Mouse (Mus musculus) layer of hippocampus, adult 6 months (tissue): ENCODE data around the gene Snx17. TPM values are rescaled to one million over a fixed set of nuclear protein-coding genes. Genes with fewer than 3 reads are reported as not detected.

Experiments
- long read RNA-seq, 2 experiments: library from polyadenylated mRNA; unstranded; transcript quantifications; one replicate each; pipeline ENCODE4 v2.0.0; 2019 to 2020
- polyA plus RNA-seq: library from polyadenylated mRNA; unstranded; fragments of <200 nt; fragmentation: Nextera tagmentation; gene quantifications from 2 replicates; pipeline ENCODE4 v1.2.3, GENCODE M21; 2021

Snx17 gene
- polyA plus RNA-seq = 112 and 117 TPM in 2 replicates
- long read RNA-seq, experiment 1, transcript Snx17-201 (15 exons, 2,018 nt) = major isoform, 244 of 277 reads
- long read RNA-seq, experiment 1, partial matches to known transcripts = 20 of 277 reads
- long read RNA-seq, experiment 1, other reads (novel, unspliced or antisense) = 13 of 277 reads
- long read RNA-seq, experiment 2, transcript Snx17-201 (15 exons, 2,018 nt) = major isoform, 815 of 888 reads
- long read RNA-seq, experiment 2, partial matches to known transcripts = 21 of 888 reads
- long read RNA-seq, experiment 2, other reads (novel, unspliced or antisense) = 48 of 888 reads

GRCm38 (mm10) chr5:31192939-31193630, at the start of gene Snx17, which contains the start of gene Eif2b4:
Gene Snx17 (plus strand): TSS chr5:31193227.
Gene Eif2b4 (minus strand): TSS chr5:31193430.

DNA sequence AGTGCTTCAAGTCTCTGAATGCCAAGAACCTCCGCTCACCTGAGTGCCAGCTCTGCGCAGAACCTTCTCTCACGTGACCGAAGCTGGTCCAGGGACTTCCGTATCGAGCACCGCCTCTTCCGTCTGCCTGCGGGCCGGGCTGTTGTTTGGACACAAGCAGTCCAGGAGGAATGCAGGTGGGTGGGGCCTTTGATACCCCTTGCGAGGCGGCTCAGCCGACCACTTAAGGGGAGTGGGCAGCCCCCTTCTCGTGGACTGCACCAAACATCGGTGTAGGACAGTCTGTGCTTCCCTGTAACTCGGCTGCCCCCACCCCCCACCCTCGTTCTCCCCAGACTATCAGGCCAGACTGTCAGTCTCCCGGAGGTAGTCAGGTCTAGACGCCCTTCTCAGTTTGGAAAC, 38.9 kb upstream of the Snx17 start, which contains the start of gene Mpv17:
TSS of gene Mpv17 (minus strand) at position 100 of the 402 bp plus-strand sequence.

DNA sequence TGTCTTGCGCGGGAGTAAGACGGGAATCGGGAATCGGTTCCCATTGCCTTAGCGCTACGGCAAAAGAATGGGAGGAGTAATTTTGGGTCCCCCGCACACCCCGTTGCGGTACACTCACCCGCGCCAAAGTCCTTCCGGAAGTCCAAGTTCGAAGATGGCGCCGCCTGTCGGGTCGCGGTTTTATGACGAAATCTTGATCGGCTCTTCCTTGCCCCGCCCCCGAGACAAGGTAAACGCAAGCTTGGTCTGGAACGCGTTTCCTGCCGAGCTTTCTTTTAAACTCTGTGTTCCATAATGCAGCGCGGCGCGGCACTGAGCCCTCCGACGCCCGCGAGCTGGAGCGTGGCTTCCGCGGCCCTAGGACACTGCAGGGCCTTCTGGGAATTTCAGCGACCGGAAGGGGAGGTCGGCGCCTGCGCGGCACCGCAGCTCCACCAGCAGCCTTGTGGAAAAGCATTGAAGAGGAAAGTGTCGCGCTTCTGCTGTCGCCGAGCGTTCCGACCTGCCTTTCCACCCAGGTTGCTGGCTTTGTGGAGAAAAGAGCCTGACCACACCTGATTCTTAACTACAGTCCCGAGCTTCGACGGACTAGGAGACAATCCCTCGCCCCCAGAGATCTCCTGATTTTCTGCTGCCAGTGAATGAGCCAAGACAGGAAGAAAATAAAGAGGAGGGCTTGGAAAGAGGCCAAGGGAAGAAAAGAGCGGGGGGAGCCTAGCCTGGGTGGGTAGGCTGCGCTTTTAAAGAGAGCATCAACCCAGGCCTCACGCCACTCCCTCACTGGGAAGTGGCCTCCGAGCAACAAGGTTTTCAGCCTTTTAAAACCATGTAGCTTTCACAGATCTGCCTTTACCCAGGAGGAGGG, 13.0 kb upstream of the Snx17 start, which contains the start of the genes Gm29609 and Gtf3c2:
TSS of gene Gm29609 (minus strand) at position 146 of the 865 bp plus-strand sequence.
TSS of gene Gtf3c2 (minus strand) at position 379 of the 865 bp plus-strand sequence.

GRCm38 (mm10) chr5:31201742-31202590, 8.9 kb downstream of the Snx17 start, which contains the start of gene Zfp513:
Gene Zfp513 (minus strand): TSS chr5:31202303.

GRCm38 (mm10) chr5:31220448-31221303, 27.6 kb downstream of the Snx17 start, which contains the start of gene Ppm1g:
Gene Ppm1g (minus strand): TSS chr5:31220687.

DNA sequence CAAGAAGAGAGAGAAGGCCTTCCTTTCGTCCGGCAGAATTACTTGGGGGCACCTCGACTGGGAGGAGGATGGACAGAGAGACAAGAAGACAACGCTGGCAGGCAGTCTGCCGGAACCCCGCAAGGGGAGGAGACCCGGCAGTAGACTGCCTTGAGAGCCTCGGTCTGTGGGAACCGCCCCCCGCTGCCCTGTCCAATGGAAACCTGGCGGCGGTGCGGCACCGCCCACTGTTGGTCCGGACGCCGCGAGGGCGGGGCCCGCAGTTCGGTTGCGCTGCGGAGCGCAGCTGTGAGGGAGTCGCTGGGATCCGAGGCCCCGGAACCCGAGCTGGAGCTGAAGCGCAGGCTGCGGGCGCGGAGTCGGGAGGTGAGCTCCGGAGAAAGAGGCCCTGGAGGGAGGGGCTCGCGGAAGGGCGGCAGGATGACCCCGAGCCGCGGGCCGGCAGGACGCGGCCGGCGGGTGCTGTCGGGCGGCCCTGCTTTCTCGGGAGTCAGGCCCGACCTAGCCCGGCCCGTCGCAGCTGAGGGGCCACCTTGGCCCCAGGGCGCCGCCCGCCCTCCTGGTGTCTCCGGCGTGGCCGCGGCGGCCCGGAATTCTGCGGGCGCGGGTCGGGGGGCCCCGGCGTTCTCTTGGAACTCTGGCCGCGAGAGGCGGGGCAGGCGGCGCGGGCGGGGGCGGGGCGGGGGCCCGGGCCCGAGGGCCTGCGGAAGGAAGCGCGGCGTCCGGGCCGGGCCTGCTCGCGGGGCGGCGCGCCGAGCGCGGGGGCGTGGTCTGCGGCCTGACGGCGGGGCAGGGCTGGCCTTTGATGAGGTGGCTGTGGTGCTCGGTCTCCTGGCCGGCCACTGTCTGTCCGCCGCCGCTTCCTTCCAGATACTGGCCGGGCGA, 47.9 kb downstream of the Snx17 start, which contains the start of the genes Nrbp1 and Gm9970:
TSS of gene Nrbp1 (plus strand) at position 228 of the 885 bp plus-strand sequence.
TSS of gene Gm9970 (minus strand) at position 596 of the 885 bp plus-strand sequence.

Other genes starting within 250 kb of the Snx17 start
- 8.1 and 10.3 TPM in 2 replicates for gene Cgref1, start 247.6 kb upstream of the Snx17 start, polyA plus RNA-seq
- gene Preb, start 232.9 kb upstream of the Snx17 start, polyA plus RNA-seq = 50.1 and 55.9 TPM in 2 replicates
- 0.06 TPM in 2 replicates for gene Tcf23, start 224.6 kb upstream of the Snx17 start, polyA plus RNA-seq
- gene Atraid, start 144.9 kb upstream of the Snx17 start, polyA plus RNA-seq = 231 and 258 TPM in 2 replicates
- gene Slc5a6, start 144.3 kb upstream of the Snx17 start, polyA plus RNA-seq = 9.8 and 12.6 TPM in 2 replicates
- 2.9 and 3.1 TPM in 2 replicates for gene Cad, start 138.4 kb upstream of the Snx17 start, polyA plus RNA-seq
- gene Dnajc5g, start 86.9 kb upstream of the Snx17 start, polyA plus RNA-seq = not detected in 2 replicates
- 88.3 and 99.3 TPM in 2 replicates for gene Slc30a3, start 85.0 kb upstream of the Snx17 start, polyA plus RNA-seq
- gene Trim54, start 76.5 kb upstream of the Snx17 start, polyA plus RNA-seq = 0.15 and 0.33 TPM in 2 replicates
- not detected in 2 replicates for gene Ucn, start 54.4 kb upstream of the Snx17 start, polyA plus RNA-seq
- gene Mpv17, start 39.0 kb upstream of the Snx17 start, polyA plus RNA-seq = 139 and 146 TPM in 2 replicates
- 0.70 and 2.9 TPM in 2 replicates for gene Gm29609, start 13.3 kb upstream of the Snx17 start, polyA plus RNA-seq
- gene Gtf3c2, start 13.1 kb upstream of the Snx17 start, polyA plus RNA-seq = 12.4 and 12.7 TPM in 2 replicates
- 31.6 and 46.9 TPM in 2 replicates for gene Eif2b4, start 203 bp downstream of the Snx17 start, polyA plus RNA-seq
- 1.6 and 1.9 TPM in 2 replicates for gene Zfp513, start 9.1 kb downstream of the Snx17 start, polyA plus RNA-seq
- 79.7 and 95.6 TPM in 2 replicates for gene Ppm1g, start 27.5 kb downstream of the Snx17 start, polyA plus RNA-seq
- 75.4 and 80.3 TPM in 2 replicates for gene Nrbp1, start 47.6 kb downstream of the Snx17 start, polyA plus RNA-seq
- gene Gm9970, start 48.0 kb downstream of the Snx17 start, polyA plus RNA-seq = not detected in 2 replicates
- 0.77 and 2.4 TPM in 2 replicates for gene Krtcap3, start 58.5 kb downstream of the Snx17 start, polyA plus RNA-seq
- 13.4 and 15.4 TPM in 2 replicates for gene Ift172, start 97.9 kb downstream of the Snx17 start, polyA plus RNA-seq
- gene Fndc4, start 102.9 kb downstream of the Snx17 start, polyA plus RNA-seq = 72.5 and 92.3 TPM in 2 replicates
- gene Gckr, start 104.2 kb downstream of the Snx17 start, polyA plus RNA-seq = not detected in 2 replicates